Mouse (Mus musculus) limb, embryonic 11.5 days (tissue): ENCODE measurements around the gene H2-Ab1. TPM values are rescaled to one million over a fixed set of nuclear protein-coding genes. Genes with fewer than 3 reads are reported as not detected.
"Not testable (repeated sequence)": the region's sequence is repeated elsewhere in the genome, so short reads cannot be mapped to it uniquely, and the experiment has no call there.

ENCODE experiments used
- ATAC-seq: fragments of 200-750 bp; cut with Nextera tagmentation; 2 replicates; pipeline ENCODE4 v1.8.0; 2017; ENCODE audit warnings: low read depth; ENCODE audit not compliant: insufficient number of reproducible peaks, low FRiP score, low TSS enrichment
- DNase-seq: peaks from one replicate; pipeline ENCODE4 v3.0.0-alpha.2; 2015; ENCODE audit warnings: low spot score
- H3K27ac ChIP-seq: fragments of 300-500 bp; sonication (generic); replicated peaks from 2 replicates; pipeline ENCODE4 v1.5.1; 2014; ENCODE audit warnings: low read depth, mild to moderate bottlenecking, low read length
- H3K27me3 ChIP-seq: fragments of 300-500 bp; sonication (generic); 2 replicates; pipeline ENCODE4 v1.6.1; 2014; ENCODE audit warnings: mild to moderate bottlenecking, low read length, mixed read lengths; ENCODE audit not compliant: control insufficient read depth, insufficient read depth
- H3K36me3 ChIP-seq: fragments of 300-500 bp; sonication (generic); 2 replicates; pipeline ENCODE4 v1.6.1; 2014; ENCODE audit warnings: mild to moderate bottlenecking, low read length, moderate library complexity, mixed read lengths; ENCODE audit not compliant: control insufficient read depth, insufficient read depth
- H3K4me1 ChIP-seq: fragments of 300-500 bp; sonication (generic); 2 replicates; pipeline ENCODE4 v1.6.1; 2014; ENCODE audit warnings: low read length, mixed read lengths; ENCODE audit not compliant: control insufficient read depth, insufficient read depth
- H3K4me2 ChIP-seq: fragments of 300-500 bp; sonication (generic); 2 replicates; pipeline ENCODE4 v1.6.1; 2014; ENCODE audit warnings: low read depth, mild to moderate bottlenecking, moderate library complexity; ENCODE audit not compliant: severe bottlenecking
- H3K4me3 ChIP-seq: fragments of 300-500 bp; sonication (generic); 2 replicates; pipeline ENCODE4 v1.5.1; 2014; ENCODE audit warnings: low read depth, low read length
- H3K9ac ChIP-seq: fragments of 300-500 bp; sonication (generic); 2 replicates; pipeline ENCODE4 v1.6.1; 2014; ENCODE audit warnings: mild to moderate bottlenecking, low read length
- H3K9me3 ChIP-seq: fragments of 300-500 bp; sonication (generic); 2 replicates; pipeline ENCODE4 v1.6.1; 2016; ENCODE audit warnings: low read length; ENCODE audit not compliant: control insufficient read depth
- WGBS: fragments of 180-500 bp; shearing (Covaris S2); extraction: QIAGEN DNeasy Blood & Tissue Kit; methylation state at CpG from one replicate; pipeline ENCODE4 v1.1.7; 2014; 5-methylcytosine and 5-hydroxymethylcytosine counted together
- polyA plus RNA-seq: library from polyadenylated mRNA; unstranded; fragments of >200 nt; fragmentation: Nextera tagmentation; extraction: Ambion mirVana; gene quantifications from 2 replicates; pipeline ENCODE4 v1.2.1, GENCODE M21; 2014

H2-Ab1 gene
- polyA plus RNA-seq, 1 experiment from 2014 or later: 4.5 TPM

DNA sequence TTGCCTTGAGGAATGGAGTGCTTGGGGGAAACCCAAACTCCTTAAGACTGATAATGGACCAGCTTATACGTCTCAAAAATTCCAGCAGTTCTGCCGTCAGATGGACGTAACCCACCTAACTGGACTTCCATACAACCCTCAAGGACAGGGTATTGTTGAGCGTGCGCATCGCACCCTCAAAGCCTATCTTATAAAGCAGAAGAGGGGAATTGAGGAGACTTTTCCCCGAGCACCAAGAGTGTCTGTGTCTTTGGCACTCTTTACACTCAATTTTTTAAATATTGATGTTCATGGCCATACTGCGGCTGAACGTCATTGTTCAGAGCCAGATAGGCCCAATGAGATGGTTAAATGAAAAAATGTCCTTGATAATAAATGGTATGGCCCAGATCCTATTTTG is 26.5 kb upstream of the H2-Ab1 start:
- not testable (repeated sequence) for ATAC-seq, H3K27ac ChIP-seq, DNase-seq, H3K4me3 ChIP-seq, H3K9me3 ChIP-seq, H3K27me3 ChIP-seq, H3K9ac ChIP-seq, H3K4me2 ChIP-seq, H3K36me3 ChIP-seq, H3K4me1 ChIP-seq
- 70% methylated on average over 4 of the region's 9 CpGs for WGBS

DNA sequence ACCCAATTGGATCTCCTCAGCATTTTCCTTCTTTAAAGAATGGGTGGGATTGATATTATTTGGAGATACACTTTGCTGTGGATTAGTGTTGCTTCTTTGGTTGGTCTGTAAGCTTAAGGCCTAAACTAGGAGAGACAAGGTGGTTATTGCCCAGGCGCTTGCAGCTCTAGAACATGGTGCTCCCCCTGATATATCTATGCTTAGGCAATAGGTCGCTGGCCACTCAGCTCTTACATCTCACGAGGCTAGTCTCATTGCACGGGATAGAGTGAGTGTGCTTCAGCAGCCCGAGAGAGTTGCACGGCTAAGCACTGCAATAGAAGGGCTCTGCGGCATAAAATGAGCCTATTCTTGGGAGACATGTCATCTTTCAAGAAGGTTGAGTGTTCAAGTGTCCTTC is 25.5 kb upstream of the H2-Ab1 start:
- DNase-seq, H3K9me3 ChIP-seq, H3K4me3 ChIP-seq, H3K27ac ChIP-seq, H3K36me3 ChIP-seq, H3K9ac ChIP-seq, ATAC-seq, H3K4me2 ChIP-seq, H3K4me1 ChIP-seq, H3K27me3 ChIP-seq: not testable (repeated sequence)
- WGBS: 94% methylated on average over 4 of the region's 7 CpGs

DNA sequence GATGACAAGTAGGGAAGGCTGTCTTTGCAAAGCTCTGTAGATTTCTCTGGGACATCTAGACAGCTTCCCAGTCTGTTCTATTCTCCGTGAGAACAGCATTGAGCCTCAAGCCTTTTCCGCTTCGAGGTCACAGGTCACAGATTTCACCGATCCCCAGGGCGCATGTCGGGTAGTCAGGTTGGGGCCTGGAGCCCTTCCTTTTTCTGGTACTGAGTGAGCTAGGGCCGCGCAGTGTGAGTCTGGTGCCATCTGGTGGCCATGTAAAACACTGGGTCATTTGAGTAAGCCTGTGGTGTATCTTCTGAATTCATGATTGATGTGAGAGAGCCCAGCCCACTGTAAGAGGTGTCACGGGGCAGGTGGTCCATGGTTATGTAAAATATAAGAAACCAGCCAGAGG is 22.6 kb upstream of the H2-Ab1 start:
- no peak overlapping the region for H3K27ac ChIP-seq

DNA sequence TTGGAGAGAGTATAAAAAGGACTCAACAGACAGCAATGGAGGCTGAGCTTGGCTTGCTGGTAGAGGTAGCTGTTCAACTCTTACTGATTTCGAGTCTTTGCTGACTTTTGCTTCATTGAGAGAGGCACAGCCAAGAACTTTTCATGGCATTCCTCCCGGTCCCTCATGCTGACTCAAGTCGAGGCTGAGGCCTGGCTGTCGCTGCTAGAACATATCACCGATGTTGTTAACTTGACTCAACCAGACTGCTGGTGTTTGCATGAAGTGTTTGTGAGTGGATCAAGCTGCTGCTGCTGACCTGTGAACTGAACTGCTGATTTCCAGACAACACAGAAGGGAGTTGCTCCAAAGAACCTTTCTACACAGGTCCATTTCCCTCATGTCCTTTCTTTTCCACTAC is 20.8 kb upstream of the H2-Ab1 start:
- Histone ChIP-seq H3K36me3 (no peaks in the 10 kb centered on the region), H3K27me3 (no peaks in the 10 kb centered on the region), H3K9me3 (no peaks in the 10 kb centered on the region), H3K27ac (no peak overlapping the region), H3K4me1 (no peaks in the 10 kb centered on the region), H3K4me3 (no peak overlapping the region), H3K9ac (no peak overlapping the region), H3K4me2 (no peak overlapping the region)
- ATAC-seq (no peak), DNase-seq (no peak)
- 89% methylated on average over 5 of the region's 5 CpGs for WGBS

More for the DNA sequence above, 22.6 kb upstream of the H2-Ab1 start:
- ATAC-seq (0 out of 2 replicates have a peak, but pooled peaks have one; percentile 39), DNase-seq (peak; percentile 62)
- H3K4me3 ChIP-seq: no peak overlapping the region
- H3K4me2 ChIP-seq: no peak overlapping the region
- no peaks in the 10 kb centered on the region for H3K36me3 ChIP-seq
- H3K4me1 ChIP-seq: no peaks in the 10 kb centered on the region
- H3K9ac ChIP-seq: no peak overlapping the region
- no peaks in the 10 kb centered on the region for H3K27me3 ChIP-seq
- no peaks in the 10 kb centered on the region for H3K9me3 ChIP-seq
- WGBS: 50% methylated on average over 9 of the region's 9 CpGs

DNA sequence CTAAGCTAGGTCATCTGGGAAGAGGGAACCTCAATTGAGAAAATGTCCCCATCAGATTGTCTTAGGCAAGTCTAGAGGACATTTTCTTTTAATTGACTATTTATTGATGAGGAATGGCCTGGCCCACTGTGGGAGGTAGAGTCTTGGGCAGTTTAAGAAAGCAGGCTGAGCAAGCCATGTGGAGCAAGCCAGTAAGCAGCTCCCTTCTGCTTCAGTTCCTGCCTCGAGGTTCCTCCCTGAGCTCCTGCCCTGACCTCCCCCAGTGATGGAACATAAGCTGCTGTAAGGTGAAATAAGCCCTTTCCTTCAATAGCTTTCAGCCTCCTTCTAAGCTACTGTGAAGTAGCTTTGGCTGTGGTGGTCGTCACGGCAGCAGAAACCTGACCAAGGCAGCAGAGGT is 19.7 kb upstream of the H2-Ab1 start:
- Histone ChIP-seq H3K4me1 (no peaks in the 10 kb centered on the region), H3K36me3 (no peaks in the 10 kb centered on the region), H3K4me3 (no peak overlapping the region), H3K9ac (no peak overlapping the region), H3K27me3 (no peaks in the 10 kb centered on the region), H3K27ac (no peak overlapping the region), H3K4me2 (no peak overlapping the region), H3K9me3 (no peaks in the 10 kb centered on the region)
- no peak for DNase-seq
- 81% methylated on average over 3 of the region's 3 CpGs for WGBS
- ATAC-seq: no peak

DNA sequence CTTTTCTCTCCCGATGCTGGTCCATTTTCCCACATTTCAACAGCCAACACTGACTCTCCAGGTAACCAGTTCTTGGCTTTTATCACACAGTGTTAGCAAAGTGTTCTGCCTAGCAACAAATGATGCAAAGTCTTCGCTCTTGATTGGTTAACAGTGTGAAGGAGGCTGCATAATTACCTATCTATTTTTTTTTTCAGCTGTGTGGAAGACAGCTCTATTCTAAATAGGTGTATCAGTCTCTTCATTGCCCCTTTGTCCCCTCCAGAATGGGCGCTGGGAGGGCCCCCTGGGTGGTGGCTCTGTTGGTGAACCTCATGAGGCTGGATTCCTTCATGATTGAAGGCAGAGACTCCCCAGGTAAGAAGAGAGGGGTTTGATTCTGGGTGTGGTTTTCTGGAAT is 18.8 kb upstream of the H2-Ab1 start, which contains the start of gene H2-Ob:
Gene H2-Ob (plus strand): TSS at position 198 of the 400 bp plus-strand sequence.
- no peak within 1 kb of the TSS for H3K9ac ChIP-seq
- no peak for ATAC-seq
- no peak within 1 kb of the TSS for H3K27ac ChIP-seq
- 61% methylated on average over 3 of the region's 3 CpGs for WGBS
- no peaks in the 10 kb centered on the region for H3K36me3 ChIP-seq
- H3K27me3 ChIP-seq: no peaks in the 10 kb centered on the region
- DNase-seq: no peak
- no peak within 1 kb of the TSS for H3K4me2 ChIP-seq
- no peaks in the 10 kb centered on the region for H3K4me1 ChIP-seq
- no peak within 1 kb of the TSS for H3K4me3 ChIP-seq
- H3K9me3 ChIP-seq: no peaks in the 10 kb centered on the region

DNA sequence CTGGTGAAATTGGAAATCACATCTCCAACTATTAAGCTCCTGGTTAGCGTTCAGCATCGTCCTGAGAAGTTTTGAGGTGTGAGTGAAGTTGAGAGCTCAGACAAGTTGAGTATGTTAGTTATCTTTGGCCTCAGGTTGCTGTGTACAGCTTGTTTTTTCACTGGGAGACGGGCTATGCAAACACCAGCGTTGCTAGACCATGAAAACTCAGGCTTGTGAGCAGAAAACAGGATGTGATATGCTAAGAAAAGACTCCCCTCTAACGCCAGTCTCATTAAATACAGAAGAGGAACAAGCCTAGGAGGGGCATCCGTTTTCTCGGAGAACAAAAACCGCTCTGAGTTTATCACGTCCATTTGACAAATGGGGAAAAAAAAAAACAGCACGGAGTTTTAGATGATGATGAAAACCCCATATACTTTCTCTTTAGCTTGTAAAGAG is 17.9 kb upstream of the H2-Ab1 start:
- no peak overlapping the region for H3K4me2 ChIP-seq
- no peaks in the 10 kb centered on the region for H3K4me1 ChIP-seq
- H3K27ac ChIP-seq: no peak overlapping the region
- no peak overlapping the region for H3K9ac ChIP-seq
- ATAC-seq: no peak
- H3K9me3 ChIP-seq: no peaks in the 10 kb centered on the region
- no peaks in the 10 kb centered on the region for H3K36me3 ChIP-seq
- WGBS: 71% methylated on average over 10 of the region's 10 CpGs
- DNase-seq: no peak
- H3K4me3 ChIP-seq: no peak overlapping the region
- H3K27me3 ChIP-seq: no peaks in the 10 kb centered on the region

DNA sequence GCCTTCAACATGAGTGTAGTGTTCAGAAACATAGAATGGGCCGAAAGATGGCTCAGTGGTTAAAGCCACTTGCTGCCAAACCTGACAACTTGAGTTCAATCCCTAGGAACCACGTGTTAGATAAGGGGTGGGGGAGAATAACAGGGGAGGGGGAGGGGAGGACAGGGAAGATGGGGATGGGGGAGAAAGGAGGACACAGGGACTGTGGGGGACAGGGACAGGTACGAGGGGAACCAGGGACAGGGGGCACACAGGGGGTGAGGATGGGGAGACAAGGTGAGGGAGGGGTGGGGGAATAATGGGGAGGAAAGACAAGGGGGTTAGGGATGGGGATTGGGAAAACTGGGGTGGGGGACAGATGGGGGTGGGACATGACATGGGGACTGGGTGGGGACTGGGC is 17.1 kb upstream of the H2-Ab1 start:
- no peak for ATAC-seq
- no peaks in the 10 kb centered on the region for H3K4me1 ChIP-seq
- no peak for DNase-seq
- no peaks in the 10 kb centered on the region for H3K9me3 ChIP-seq
- no peak overlapping the region for H3K4me2 ChIP-seq
- no peak overlapping the region for H3K4me3 ChIP-seq
- no peaks in the 10 kb centered on the region for H3K36me3 ChIP-seq
- H3K27me3 ChIP-seq: no peaks in the 10 kb centered on the region
- no peak overlapping the region for H3K27ac ChIP-seq
- 65% methylated on average over 3 of the region's 3 CpGs for WGBS
- no peak overlapping the region for H3K9ac ChIP-seq

DNA sequence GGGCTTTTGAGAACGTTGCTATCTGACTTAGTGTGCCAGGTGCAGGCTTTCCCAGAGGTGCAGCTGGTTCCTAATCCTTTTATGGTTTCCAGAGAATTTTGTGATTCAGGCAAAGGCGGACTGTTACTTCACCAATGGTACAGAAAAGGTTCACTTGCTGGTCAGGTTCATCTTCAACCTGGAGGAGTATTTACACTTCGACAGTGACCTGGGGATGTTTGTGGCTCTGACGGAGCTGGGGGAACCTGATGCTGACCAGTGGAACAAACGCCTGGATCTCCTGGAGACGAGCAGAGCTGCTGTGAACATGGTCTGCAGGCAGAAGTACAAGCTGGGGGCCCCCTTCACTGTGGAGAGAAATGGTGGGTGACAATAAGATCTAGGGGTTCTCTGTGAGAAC is 16.6 kb upstream of the H2-Ab1 start:
- 75% methylated on average over 6 of the region's 6 CpGs for WGBS
- no peak for DNase-seq
- no peaks in the 10 kb centered on the region for H3K9me3 ChIP-seq
- no peak overlapping the region for H3K27ac ChIP-seq
- no peaks in the 10 kb centered on the region for H3K4me1 ChIP-seq
- no peak overlapping the region for H3K4me2 ChIP-seq
- no peaks in the 10 kb centered on the region for H3K27me3 ChIP-seq
- no peak for ATAC-seq
- H3K36me3 ChIP-seq: no peaks in the 10 kb centered on the region
- H3K4me3 ChIP-seq: no peak overlapping the region
- H3K9ac ChIP-seq: no peak overlapping the region
